Mouse (Mus musculus) forebrain, embryonic 15.5 days (tissue): ENCODE data around the gene Vwf. TPM values are rescaled to one million over a fixed set of nuclear protein-coding genes. Genes with fewer than 3 reads are reported as not detected.

Source experiments
- ATAC-seq: fragments of 200-750 bp; cut with Nextera tagmentation; replicated peaks from 2 replicates; pipeline ENCODE4 v1.8.0; 2017; ENCODE audit warnings: mild to moderate bottlenecking, moderate TSS enrichment, moderate library complexity
- H3K27ac ChIP-seq: fragments of 300-500 bp; sonication (generic); replicated peaks from 2 replicates; pipeline ENCODE4 v1.5.1; 2015; ENCODE audit warnings: mild to moderate bottlenecking, inconsistent platforms
- H3K27me3 ChIP-seq: fragments of 300-500 bp; sonication (generic); 2 replicates; pipeline ENCODE4 v1.6.1; 2015; ENCODE audit warnings: inconsistent platforms
- H3K36me3 ChIP-seq: fragments of 300-500 bp; sonication (generic); 2 replicates; pipeline ENCODE4 v1.6.1; 2015; ENCODE audit warnings: mild to moderate bottlenecking, inconsistent platforms
- H3K4me1 ChIP-seq: fragments of 300-500 bp; sonication (generic); 2 replicates; pipeline ENCODE4 v1.6.1; 2015; ENCODE audit warnings: inconsistent platforms
- H3K4me2 ChIP-seq: fragments of 300-500 bp; sonication (generic); replicated peaks from 2 replicates; pipeline ENCODE4 v1.6.1; 2015; ENCODE audit warnings: mild to moderate bottlenecking, inconsistent platforms
- H3K4me3 ChIP-seq: fragments of 300-500 bp; sonication (generic); 2 replicates; pipeline ENCODE4 v1.5.1; 2015; ENCODE audit warnings: mild to moderate bottlenecking, inconsistent platforms
- H3K9ac ChIP-seq: fragments of 300-500 bp; sonication (generic); replicated peaks from 2 replicates; pipeline ENCODE4 v1.6.1; 2015; ENCODE audit warnings: mild to moderate bottlenecking, inconsistent platforms
- H3K9me3 ChIP-seq: fragments of 300-500 bp; sonication (generic); 2 replicates; pipeline ENCODE4 v1.6.1; 2016; ENCODE audit warnings: inconsistent platforms
- WGBS: fragments of 180-500 bp; shearing (Covaris S2); methylation state at CpG from one replicate; pipeline ENCODE4 v1.1.7; 2015; ENCODE audit warnings: mixed read lengths; 5-methylcytosine and 5-hydroxymethylcytosine counted together
- polyA plus RNA-seq: library from polyadenylated mRNA; unstranded; fragments of >200 nt; fragmentation: Nextera tagmentation; extraction: Ambion mirVana; gene quantifications from 2 replicates; pipeline ENCODE4 v1.2.1, GENCODE M21; 2015

Vwf gene
- polyA plus RNA-seq, 1 experiment from 2014 or later, result 8.4 TPM

- ATAC-seq, result no peak
- H3K9ac ChIP-seq, result no peak overlapping the region
Observed at GRCm38 (mm10) chr6:125657966-125658365, 111.4 kb downstream of the Vwf start.

GRCm38 (mm10) chr6:125661106-125661877, 114.7 kb downstream of the Vwf start:
- WGBS, result 48% methylated on average over 14 of the region's 14 CpGs
- no peaks in the 10 kb centered on the region for H3K36me3 ChIP-seq
- no peak overlapping the region for H3K27ac ChIP-seq
- ATAC-seq, result peak; percentile 55; the same call in 1 of the 2 replicates
- no peak overlapping the region for H3K4me3 ChIP-seq
- no peak overlapping the region for H3K9ac ChIP-seq
- H3K9me3 ChIP-seq, result no peaks in the 10 kb centered on the region
- H3K4me2 ChIP-seq, result no peak overlapping the region
- H3K27me3 ChIP-seq, result no peaks in the 10 kb centered on the region
- H3K4me1 ChIP-seq, result no peaks in the 10 kb centered on the region

More at GRCm38 (mm10) chr6:125657966-125658365, 111.4 kb downstream of the Vwf start:
- H3K4me3 ChIP-seq, result no peak overlapping the region
- no peaks in the 10 kb centered on the region for H3K36me3 ChIP-seq
- no peaks in the 10 kb centered on the region for H3K27me3 ChIP-seq
- no peak overlapping the region for H3K4me2 ChIP-seq
- H3K9me3 ChIP-seq, result no peaks in the 10 kb centered on the region
- H3K27ac ChIP-seq, result no peak overlapping the region
- 90% methylated on average over 5 of the region's 5 CpGs for WGBS
- H3K4me1 ChIP-seq, result no peaks in the 10 kb centered on the region

DNA sequence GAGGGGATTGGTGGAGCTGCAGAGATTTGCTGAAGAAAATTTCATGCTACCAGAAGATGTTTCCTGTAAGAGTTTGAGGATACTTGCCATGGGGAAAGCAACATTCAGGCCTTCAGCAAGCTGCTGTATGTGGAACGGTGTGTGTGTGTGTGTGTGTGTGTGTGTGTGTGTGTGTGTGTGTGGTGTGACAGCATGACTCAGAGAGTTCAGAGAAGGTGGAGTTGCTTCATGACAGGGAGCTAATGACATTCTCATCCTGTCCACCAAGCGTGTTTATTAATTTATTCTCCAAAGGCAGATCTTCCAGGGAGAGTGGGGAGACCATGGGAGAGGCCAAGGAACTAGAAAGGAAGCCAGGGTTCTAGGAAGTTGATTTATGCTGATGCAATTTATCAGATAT, 117.3 kb downstream of the Vwf start:
- Histone ChIP-seq H3K27ac (no peak overlapping the region), H3K27me3 (no peaks in the 10 kb centered on the region), H3K4me3 (no peak overlapping the region), H3K9me3 (no peaks in the 10 kb centered on the region), H3K36me3 (no peaks in the 10 kb centered on the region), H3K4me1 (no peaks in the 10 kb centered on the region), H3K4me2 (no peak overlapping the region), H3K9ac (no peak overlapping the region)
- no peak for ATAC-seq
- WGBS, result 81% methylated on average over 2 of the region's 2 CpGs

- Histone ChIP-seq H3K9me3 (no peaks in the 10 kb centered on the region), H3K4me1 (no peaks in the 10 kb centered on the region), H3K4me2 (no peak overlapping the region), H3K27me3 (no peaks in the 10 kb centered on the region), H3K36me3 (no peaks in the 10 kb centered on the region), H3K4me3 (no peak overlapping the region), H3K9ac (no peak overlapping the region), H3K27ac (no peak overlapping the region)
- WGBS, result 86% methylated on average over 3 of the region's 3 CpGs
- ATAC-seq, result no peak
Observed at GRCm38 (mm10) chr6:125671835-125672234, 125.3 kb downstream of the Vwf start.

GRCm38 (mm10) chr6:125678492-125678891, 131.9 kb downstream of the Vwf start:
- H3K36me3 ChIP-seq, result no peaks in the 10 kb centered on the region
- H3K9ac ChIP-seq, result no peak overlapping the region
- 59% methylated on average over 1 of the region's 1 CpGs for WGBS
- no peak overlapping the region for H3K4me3 ChIP-seq
- no peaks in the 10 kb centered on the region for H3K4me1 ChIP-seq
- H3K27me3 ChIP-seq, result no peaks in the 10 kb centered on the region
- no peak for ATAC-seq
- H3K27ac ChIP-seq, result no peak overlapping the region
- no peak overlapping the region for H3K4me2 ChIP-seq
- no peaks in the 10 kb centered on the region for H3K9me3 ChIP-seq

DNA sequence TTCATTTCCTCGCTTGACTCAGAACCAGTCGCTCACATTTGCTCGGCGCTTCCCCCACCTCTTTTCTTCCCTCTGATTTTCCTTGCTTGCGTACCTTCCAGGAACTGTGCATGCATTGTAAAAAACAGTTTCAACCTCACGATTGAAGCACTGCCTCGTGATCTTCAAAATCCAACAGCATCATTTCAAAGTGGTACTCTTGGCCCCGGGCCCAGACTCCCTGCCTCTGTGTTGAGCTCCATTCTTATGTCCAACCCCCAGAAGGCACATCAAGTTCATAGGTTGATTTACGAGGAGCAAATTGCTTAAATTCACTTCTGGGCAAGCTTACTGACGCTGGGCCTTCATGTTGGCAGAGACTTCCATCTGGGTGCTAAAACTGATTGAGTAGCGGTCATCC, 134.0 kb downstream of the Vwf start:
- Histone ChIP-seq H3K27ac (no peak overlapping the region), H3K9me3 (no peaks in the 10 kb centered on the region), H3K9ac (no peak overlapping the region), H3K36me3 (no peaks in the 10 kb centered on the region), H3K4me3 (no peak overlapping the region), H3K4me2 (no peak overlapping the region), H3K4me1 (no peaks in the 10 kb centered on the region), H3K27me3 (no peaks in the 10 kb centered on the region)
- WGBS, result 75% methylated on average over 11 of the region's 11 CpGs
- ATAC-seq, result no peak

GRCm38 (mm10) chr6:125685420-125685819, 138.8 kb downstream of the Vwf start:
- H3K4me1 ChIP-seq, result peaks cover 7% of the 10 kb centered on the region
- no peak for ATAC-seq

DNA sequence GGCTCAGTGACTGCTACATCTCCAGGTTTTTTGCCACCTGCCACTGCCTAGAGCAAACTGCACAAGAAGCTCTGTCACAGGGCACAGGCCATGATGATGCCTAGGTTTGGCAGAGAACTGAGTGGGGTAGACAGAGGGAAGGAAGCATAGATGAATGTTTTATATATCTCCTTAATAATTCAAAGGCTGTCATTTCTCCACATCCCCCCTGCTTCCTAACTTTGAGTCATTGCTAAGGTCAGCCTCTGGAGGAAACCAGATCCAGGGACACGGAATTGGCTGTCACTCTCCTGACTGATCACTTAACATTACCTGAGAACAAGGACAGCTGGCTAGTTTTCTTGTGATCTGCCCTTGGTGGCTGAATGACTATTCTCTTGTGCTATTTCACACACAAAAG, 141.4 kb downstream of the Vwf start:
- Histone ChIP-seq H3K27me3 (0 out of 2 replicates have a peak, but pooled peaks cover 6% of the 10 kb centered on the region), H3K4me2 (no peak overlapping the region), H3K27ac (no peak overlapping the region), H3K36me3 (no peaks in the 10 kb centered on the region), H3K9ac (no peak overlapping the region), H3K9me3 (no peaks in the 10 kb centered on the region), H3K4me3 (no peak overlapping the region), H3K4me1 (peaks cover 10% of the 10 kb centered on the region)
- ATAC-seq, result no peak
- 76% methylated on average over 1 of the region's 1 CpGs for WGBS

More at GRCm38 (mm10) chr6:125685420-125685819, 138.8 kb downstream of the Vwf start:
- H3K27me3 ChIP-seq, result 0 out of 2 replicates have a peak, but pooled peaks cover 1% of the 10 kb centered on the region
- H3K4me3 ChIP-seq, result no peak overlapping the region
- H3K4me2 ChIP-seq, result no peak overlapping the region
- H3K9ac ChIP-seq, result no peak overlapping the region
- no peaks in the 10 kb centered on the region for H3K9me3 ChIP-seq
- H3K27ac ChIP-seq, result no peak overlapping the region
- no peaks in the 10 kb centered on the region for H3K36me3 ChIP-seq

- Histone ChIP-seq H3K4me2 (peak within 1 kb of the TSS; percentile 50), H3K36me3 (no peaks in the 10 kb centered on the region), H3K9me3 (no peaks in the 10 kb centered on the region), H3K27me3 (0 out of 2 replicates have a peak, but pooled peaks cover 6% of the 10 kb centered on the region), H3K4me3 (peak within 1 kb of the TSS; percentile 32), H3K27ac (no peak within 1 kb of the TSS), H3K4me1 (peaks cover 10% of the 10 kb centered on the region), H3K9ac (no peak within 1 kb of the TSS; the same call in 1 of the 2 replicates)
- WGBS, result under 1% methylated on average over 20 of the region's 20 CpGs
- peak; percentile 64 for ATAC-seq
Observed at GRCm38 (mm10) chr6:125690057-125690703, 143.6 kb downstream of the Vwf start, which contains the start of gene Ano2. Ano2 (plus strand) TSS chr6:125690419.

DNA sequence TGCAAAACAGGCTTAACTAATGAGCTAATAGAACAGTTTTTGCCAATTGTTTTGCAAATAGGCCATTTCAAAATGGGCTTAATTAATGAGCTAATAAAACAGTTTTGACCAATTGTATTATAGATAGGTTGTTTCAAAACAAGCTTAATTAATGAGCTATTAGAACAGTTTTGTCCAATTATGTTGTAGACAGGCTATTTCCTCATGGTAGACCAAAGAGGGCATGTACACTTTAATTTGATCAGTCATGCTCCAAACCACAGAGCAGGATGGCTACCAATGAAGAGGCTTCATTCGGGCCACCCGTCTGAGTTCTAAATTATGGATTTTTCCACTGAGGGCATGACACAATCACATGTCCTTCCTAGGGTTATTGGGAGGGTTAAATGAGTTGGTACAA, 154.6 kb downstream of the Vwf start:
- H3K4me3 ChIP-seq, result no peak overlapping the region
- no peak for ATAC-seq
- H3K27ac ChIP-seq, result no peak overlapping the region
- H3K9me3 ChIP-seq, result no peaks in the 10 kb centered on the region
- no peak overlapping the region for H3K4me2 ChIP-seq
- H3K27me3 ChIP-seq, result no peaks in the 10 kb centered on the region
- 92% methylated on average over 2 of the region's 2 CpGs for WGBS
- H3K9ac ChIP-seq, result no peak overlapping the region
- no peaks in the 10 kb centered on the region for H3K36me3 ChIP-seq
- no peaks in the 10 kb centered on the region for H3K4me1 ChIP-seq

GRCm38 (mm10) chr6:125711261-125711660, 164.7 kb downstream of the Vwf start:
- ATAC-seq, result no peak
- Histone ChIP-seq H3K4me1 (no peaks in the 10 kb centered on the region), H3K4me2 (no peak overlapping the region), H3K9me3 (no peaks in the 10 kb centered on the region), H3K27me3 (no peaks in the 10 kb centered on the region), H3K36me3 (no peaks in the 10 kb centered on the region), H3K9ac (no peak overlapping the region), H3K4me3 (no peak overlapping the region), H3K27ac (no peak overlapping the region)
- WGBS, result 85% methylated on average over 16 of the region's 16 CpGs

DNA sequence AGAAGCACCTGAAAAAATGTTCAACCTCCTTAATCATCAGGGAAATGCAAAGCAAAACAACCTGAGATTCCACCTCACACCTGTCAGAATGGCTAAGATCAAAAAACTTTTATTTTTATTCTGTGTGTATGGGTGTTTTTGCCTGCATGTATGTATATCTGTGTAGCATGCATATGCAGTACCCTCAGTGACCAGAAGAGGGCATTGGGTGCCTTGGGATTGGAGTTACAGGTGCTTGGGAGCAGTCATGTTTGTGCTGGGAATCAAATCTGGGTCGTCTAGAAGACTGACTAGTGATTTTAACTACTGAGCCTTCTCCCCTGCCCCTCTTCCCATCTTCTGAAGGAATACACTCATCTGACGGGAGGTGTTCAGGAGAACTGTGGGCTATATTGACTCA, 179.8 kb downstream of the Vwf start:
- H3K4me2 ChIP-seq, result no peak overlapping the region
- no peaks in the 10 kb centered on the region for H3K27me3 ChIP-seq
- no peak overlapping the region for H3K9ac ChIP-seq
- no peak overlapping the region for H3K4me3 ChIP-seq
- ATAC-seq, result no peak
- no peaks in the 10 kb centered on the region for H3K9me3 ChIP-seq
- H3K36me3 ChIP-seq, result no peaks in the 10 kb centered on the region
- WGBS, result 89% methylated on average over 2 of the region's 2 CpGs
- H3K27ac ChIP-seq, result no peak overlapping the region
- H3K4me1 ChIP-seq, result no peaks in the 10 kb centered on the region
